Mouse (Mus musculus) thymus, postnatal 25 days (tissue): ENCODE measurements at regions not wholly inside any gene's neighbourhood (a gene's known extent, or its start where the extent isn't known, plus 50 kb on each side); places are given as distances from the start of the nearest gene placed in this dataset.
A peak's percentile ranks its signal among the peaks of the same experiment; 100 is the strongest.

Experiments
- DNase-seq: peaks from one replicate; pipeline ENCODE4 v3.0.0; 2022

- no peak for DNase-seq
Observed at GRCm38 (mm10) chr6:99811842-99812241, 85.7 kb upstream of the Prok2 start.

DNA sequence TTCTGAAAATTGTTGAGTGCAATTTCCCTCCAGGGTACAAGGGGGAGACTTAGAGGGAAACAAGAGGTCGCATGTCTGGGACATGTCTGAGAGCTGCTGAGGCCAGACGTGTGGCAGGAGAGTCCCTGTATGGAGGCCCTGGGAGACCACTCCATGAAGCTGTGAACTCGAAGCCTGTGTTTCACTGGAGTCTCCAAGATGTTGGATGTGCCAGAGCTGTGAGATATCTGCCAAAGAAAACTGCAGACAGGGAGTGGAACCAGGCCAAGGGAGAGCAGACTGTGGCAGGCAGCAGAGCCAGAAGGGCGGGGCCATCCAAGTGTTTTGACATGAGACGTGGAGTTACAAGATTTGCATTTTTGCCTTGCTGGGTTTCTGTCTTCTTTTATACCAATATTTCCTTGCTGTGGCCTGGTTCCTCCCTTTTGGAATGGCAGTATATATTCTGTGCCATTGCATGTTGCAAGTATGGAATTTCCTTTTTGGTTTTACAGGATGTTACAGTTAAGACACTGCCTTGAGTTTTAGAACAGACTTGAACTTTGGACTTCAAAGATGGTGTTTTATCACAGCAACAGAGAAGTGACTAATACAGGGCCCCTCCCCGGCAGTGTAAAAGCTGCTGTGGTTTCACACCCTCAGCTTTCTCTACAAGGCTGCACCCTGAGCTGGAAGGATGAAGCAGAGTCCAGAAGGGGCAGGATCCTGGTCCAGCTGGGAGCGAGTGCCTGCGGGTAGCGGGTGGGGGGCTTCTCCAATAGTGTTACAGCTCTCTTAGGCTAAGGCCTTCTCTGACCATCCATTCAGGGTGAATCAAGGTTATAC, 85.0 kb upstream of the Prok2 start:
- no peak for DNase-seq

DNA sequence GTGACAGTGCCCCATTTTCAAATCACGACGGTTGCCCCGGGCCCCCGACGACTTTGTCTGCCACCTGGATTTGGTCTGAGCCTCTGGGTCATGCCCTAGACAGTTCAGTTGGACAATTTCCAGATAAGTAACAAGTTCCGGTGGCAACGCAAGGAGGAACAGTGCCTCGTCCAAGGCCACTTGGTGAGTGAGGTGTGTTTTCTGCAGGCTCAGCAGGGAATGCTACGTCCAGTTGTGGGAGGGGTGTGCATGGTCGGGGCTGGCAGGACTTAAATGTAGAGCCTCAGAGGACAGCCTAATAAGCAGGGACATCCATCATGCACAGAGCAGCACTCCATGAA, 78.7 kb upstream of the Prok2 start:
- no peak for DNase-seq

GRCm38 (mm10) chr6:99803983-99804904, 78.1 kb upstream of the Prok2 start:
- peak; percentile 90 for DNase-seq

GRCm38 (mm10) chr6:99800919-99801318, 74.7 kb upstream of the Prok2 start:
- DNase-seq: no peak

GRCm38 (mm10) chr6:99800324-99800723, 74.1 kb upstream of the Prok2 start:
- no peak for DNase-seq

GRCm38 (mm10) chr6:99796390-99796789, 70.2 kb upstream of the Prok2 start:
- DNase-seq: no peak

- DNase-seq: no peak
Observed at GRCm38 (mm10) chr6:99793546-99793945, 67.4 kb upstream of the Prok2 start.

- no peak for DNase-seq
Observed at GRCm38 (mm10) chr6:99792353-99792752, 66.2 kb upstream of the Prok2 start.

GRCm38 (mm10) chr6:99786977-99787376, 60.8 kb upstream of the Prok2 start:
- DNase-seq: no peak

GRCm38 (mm10) chr6:99785212-99785611, 59.0 kb upstream of the Prok2 start:
- DNase-seq: peak; percentile 15

DNA sequence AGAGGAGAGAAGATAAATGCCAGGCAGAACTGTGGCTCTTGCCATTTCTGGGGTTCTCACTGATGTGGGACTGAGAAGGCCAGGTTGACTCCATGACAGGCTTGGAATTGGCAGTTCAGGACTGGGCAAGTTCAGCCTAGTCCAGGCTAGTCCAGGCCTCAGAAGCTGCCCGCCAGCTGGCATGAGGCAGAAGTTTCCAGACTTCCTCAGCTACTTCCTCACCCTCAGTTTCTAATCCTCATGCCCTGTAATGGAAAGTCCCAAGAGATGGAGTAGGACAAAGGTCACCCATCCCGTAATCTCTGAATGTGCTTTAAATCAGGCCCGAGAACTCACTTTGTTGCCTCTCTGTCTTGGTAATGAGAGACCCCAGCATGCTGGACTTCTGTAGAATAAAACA, 58.6 kb upstream of the Prok2 start:
- no peak for DNase-seq

- no peak for DNase-seq
Observed at GRCm38 (mm10) chr6:99784285-99784684, 58.1 kb upstream of the Prok2 start.

GRCm38 (mm10) chr6:99782996-99783395, 56.8 kb upstream of the Prok2 start:
- DNase-seq: peak; percentile 54
